Mouse (Mus musculus) heart, embryonic 10.5 days (tissue): ENCODE measurements at regions not wholly inside any gene's neighbourhood (a gene's known extent, or its start where the extent isn't known, plus 50 kb on each side); places are given as distances from the start of the nearest gene placed in this dataset.

ENCODE experiments used
- DNase-seq: peaks from one replicate; pipeline ENCODE4 v3.0.0-alpha.2; 2017; ENCODE audit warnings: low spot score
- H3K27ac ChIP-seq: fragments of 300-500 bp; sonication (generic); 2 replicates; pipeline ENCODE4 v1.5.1; 2016; ENCODE audit warnings: mild to moderate bottlenecking
- H3K27me3 ChIP-seq: fragments of 300-500 bp; sonication (generic); 2 replicates; pipeline ENCODE4 v1.6.1; 2016; ENCODE audit warnings: mild to moderate bottlenecking; ENCODE audit not compliant: poor library complexity, insufficient read depth, severe bottlenecking
- H3K36me3 ChIP-seq: fragments of 300-500 bp; sonication (generic); 2 replicates; pipeline ENCODE4 v1.6.1; 2016; ENCODE audit warnings: mild to moderate bottlenecking, moderate library complexity
- H3K4me1 ChIP-seq: fragments of 300-500 bp; sonication (generic); 2 replicates; pipeline ENCODE4 v1.6.1; 2016; ENCODE audit warnings: mild to moderate bottlenecking
- H3K4me3 ChIP-seq: fragments of 300-500 bp; sonication (generic); 2 replicates; pipeline ENCODE4 v1.5.1; 2016; ENCODE audit warnings: mild to moderate bottlenecking, moderate library complexity
- H3K9me3 ChIP-seq: fragments of 300-500 bp; sonication (generic); 2 replicates; pipeline ENCODE4 v1.6.1; 2016; ENCODE audit warnings: mild to moderate bottlenecking, moderate library complexity
- WGBS: fragments of 180-500 bp; shearing (Covaris S2); methylation state at CpG from one replicate; pipeline ENCODE4 v1.1.7; 2016; 5-methylcytosine and 5-hydroxymethylcytosine counted together

- no peak overlapping the region for H3K4me3 ChIP-seq
- no peaks in the 10 kb centered on the region for H3K27me3 ChIP-seq
- no peaks in the 10 kb centered on the region for H3K4me1 ChIP-seq
- DNase-seq: no peak
- WGBS: 32% methylated on average over 3 of the region's 3 CpGs
- no peak overlapping the region for H3K27ac ChIP-seq
- no peaks in the 10 kb centered on the region for H3K9me3 ChIP-seq
- no peaks in the 10 kb centered on the region for H3K36me3 ChIP-seq
These were observed 72.0 kb upstream of the Col5a2 start for GRCm38 (mm10) chr1:45575131-45575530.

- H3K36me3 ChIP-seq: no peaks in the 10 kb centered on the region
- no peaks in the 10 kb centered on the region for H3K4me1 ChIP-seq
- no peak for DNase-seq
- H3K9me3 ChIP-seq: no peaks in the 10 kb centered on the region
- no peak overlapping the region for H3K27ac ChIP-seq
- WGBS: 52% methylated on average over 1 of the region's 1 CpGs
- H3K4me3 ChIP-seq: no peak overlapping the region
- H3K27me3 ChIP-seq: no peaks in the 10 kb centered on the region
These were observed 77.4 kb upstream of the Col5a2 start for GRCm38 (mm10) chr1:45580466-45580865.

- no peaks in the 10 kb centered on the region for H3K4me1 ChIP-seq
- H3K27me3 ChIP-seq: no peaks in the 10 kb centered on the region
- WGBS: 82% methylated on average over 9 of the region's 9 CpGs
- no peaks in the 10 kb centered on the region for H3K9me3 ChIP-seq
- H3K36me3 ChIP-seq: no peaks in the 10 kb centered on the region
- no peak overlapping the region for H3K27ac ChIP-seq
- no peak for DNase-seq
- H3K4me3 ChIP-seq: no peak overlapping the region
These were observed 84.4 kb upstream of the Col5a2 start for GRCm38 (mm10) chr1:45587351-45588025.

DNA sequence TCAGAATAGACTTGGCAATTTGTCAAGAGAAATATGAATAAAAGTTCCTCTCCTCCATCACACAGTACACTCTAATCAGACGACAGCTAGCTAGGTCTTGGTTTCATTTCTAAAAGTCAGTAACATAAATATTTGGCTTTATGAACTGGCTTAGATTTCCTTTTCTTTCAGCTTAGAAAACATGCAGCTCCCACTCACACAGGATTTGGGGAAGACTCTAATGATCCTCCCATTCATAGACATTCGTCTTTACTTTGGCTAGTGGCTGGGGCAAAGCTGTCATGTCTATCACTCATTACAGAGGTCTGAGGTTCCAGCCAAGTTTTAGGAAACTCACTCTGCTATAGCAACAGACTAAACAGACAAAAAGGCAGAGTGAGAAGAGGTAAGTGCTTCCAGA lies 94.2 kb upstream of the Col5a2 start:
- Histone ChIP-seq H3K9me3 (no peaks in the 10 kb centered on the region), H3K4me3 (no peak overlapping the region), H3K4me1 (no peaks in the 10 kb centered on the region), H3K27me3 (no peaks in the 10 kb centered on the region), H3K27ac (no peak overlapping the region), H3K36me3 (no peaks in the 10 kb centered on the region)
- DNase-seq: no peak
- 60% methylated on average over 2 of the region's 2 CpGs for WGBS

DNA sequence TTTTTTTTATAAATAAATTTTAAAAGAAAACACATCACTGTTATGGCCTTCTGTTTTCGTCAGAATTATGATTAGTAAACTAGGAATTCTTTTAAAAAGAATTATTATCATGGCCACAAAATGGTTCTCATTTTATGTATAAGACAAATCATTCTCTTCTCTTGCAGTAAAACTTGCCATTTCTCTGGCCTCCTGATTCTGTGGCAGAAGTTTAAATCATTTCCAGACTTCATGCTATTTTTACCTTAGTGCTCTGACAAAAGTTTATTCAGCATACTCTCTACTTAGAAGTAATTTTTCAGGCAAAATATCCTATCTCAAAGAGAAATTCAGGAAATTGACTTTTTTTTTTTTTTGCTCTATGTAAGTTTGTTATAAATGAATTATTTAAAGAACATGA lies 96.3 kb upstream of the Col5a2 start:
- WGBS: 67% methylated on average over 1 of the region's 1 CpGs
- Histone ChIP-seq H3K4me1 (no peaks in the 10 kb centered on the region), H3K27me3 (no peaks in the 10 kb centered on the region), H3K4me3 (no peak overlapping the region), H3K36me3 (no peaks in the 10 kb centered on the region), H3K27ac (no peak overlapping the region), H3K9me3 (no peaks in the 10 kb centered on the region)
- DNase-seq: no peak

DNA sequence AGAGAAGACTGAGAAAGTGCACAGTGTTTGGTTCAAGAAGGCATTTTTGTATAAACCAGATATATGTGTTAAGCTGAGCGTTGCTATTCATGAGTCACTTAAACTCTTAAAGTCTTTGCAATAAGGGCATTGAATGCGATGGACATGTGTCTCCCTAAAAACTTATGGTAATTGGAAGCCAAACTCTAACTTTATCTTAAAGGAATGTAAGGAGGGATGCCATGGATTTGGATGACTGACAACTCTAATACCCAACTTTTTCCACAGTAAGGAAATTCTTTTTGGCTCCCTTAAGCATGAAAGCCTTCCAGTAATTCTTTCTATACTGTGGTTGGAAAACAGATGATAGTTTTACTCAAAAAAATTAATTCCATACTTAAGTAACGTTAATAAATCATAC lies 96.9 kb upstream of the Col5a2 start:
- no peaks in the 10 kb centered on the region for H3K9me3 ChIP-seq
- H3K36me3 ChIP-seq: no peaks in the 10 kb centered on the region
- H3K4me3 ChIP-seq: no peak overlapping the region
- H3K27me3 ChIP-seq: no peaks in the 10 kb centered on the region
- no peaks in the 10 kb centered on the region for H3K4me1 ChIP-seq
- 76% methylated on average over 3 of the region's 3 CpGs for WGBS
- no peak for DNase-seq
- H3K27ac ChIP-seq: no peak overlapping the region

DNA sequence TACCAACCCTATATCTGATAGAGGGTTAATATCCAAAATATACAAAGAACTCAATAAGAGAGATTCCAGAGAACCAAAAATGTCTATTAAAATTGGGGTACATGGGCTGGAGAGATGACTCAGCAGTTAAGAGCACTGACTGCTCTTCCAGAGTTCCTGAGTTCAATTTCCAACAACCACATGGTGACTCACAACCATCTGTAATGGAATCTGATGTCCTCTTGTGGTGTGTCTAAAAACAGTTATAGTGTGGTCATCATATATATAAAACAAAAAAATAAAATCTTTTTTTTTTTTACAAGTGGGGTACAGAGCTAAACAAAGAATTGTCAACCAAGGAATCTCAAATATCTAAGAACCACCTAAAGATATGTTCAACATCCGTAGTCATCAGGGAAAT lies 102.5 kb upstream of the Col5a2 start:
- H3K27ac ChIP-seq: no peak overlapping the region
- no peak overlapping the region for H3K4me3 ChIP-seq
- DNase-seq: no peak
- WGBS: 65% methylated on average over 1 of the region's 1 CpGs
- no peaks in the 10 kb centered on the region for H3K9me3 ChIP-seq
- no peaks in the 10 kb centered on the region for H3K4me1 ChIP-seq
- no peaks in the 10 kb centered on the region for H3K27me3 ChIP-seq
- H3K36me3 ChIP-seq: no peaks in the 10 kb centered on the region

DNA sequence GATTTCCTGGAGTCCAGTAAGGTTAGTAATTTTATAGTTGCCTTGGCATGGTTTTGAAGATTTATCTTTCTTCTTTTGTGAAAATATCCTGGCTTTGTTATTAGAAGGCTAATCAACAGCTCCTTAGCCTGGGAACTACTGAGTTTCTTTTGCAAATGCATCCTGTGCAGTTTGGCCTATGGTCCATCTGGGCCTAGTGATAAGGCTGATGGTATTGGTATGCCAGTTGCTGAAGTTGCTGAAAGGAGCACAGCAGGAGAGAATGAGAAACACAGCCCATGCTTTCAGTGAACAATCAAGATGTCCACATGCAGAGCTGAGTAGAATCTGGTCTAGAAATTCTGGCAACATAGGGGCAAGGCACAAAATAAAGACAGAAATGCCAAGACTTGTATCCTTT lies 105.2 kb upstream of the Col5a2 start:
- Histone ChIP-seq H3K27me3 (no peaks in the 10 kb centered on the region), H3K4me3 (no peak overlapping the region), H3K9me3 (no peaks in the 10 kb centered on the region), H3K27ac (no peak overlapping the region), H3K36me3 (no peaks in the 10 kb centered on the region), H3K4me1 (no peaks in the 10 kb centered on the region)
- DNase-seq: no peak

DNA sequence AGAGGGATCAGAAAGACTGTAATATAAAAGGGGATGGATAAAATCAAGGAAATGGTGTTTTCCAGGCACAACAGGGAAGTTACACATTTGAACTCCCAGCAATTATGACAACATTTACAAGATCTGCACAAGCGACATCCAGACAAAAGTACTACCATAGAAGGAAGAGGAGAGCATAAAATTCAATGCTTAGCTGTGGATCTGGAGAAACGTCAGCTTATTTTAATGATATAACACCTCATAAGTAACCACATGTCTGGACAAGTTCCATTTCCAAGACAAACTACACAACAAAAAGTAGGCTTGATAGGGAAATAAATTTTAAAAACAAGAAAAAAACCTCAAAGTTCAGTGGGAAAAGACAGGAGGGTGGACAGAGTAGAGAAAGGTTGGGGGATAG lies 115.9 kb upstream of the Col5a2 start:
- Histone ChIP-seq H3K36me3 (no peaks in the 10 kb centered on the region), H3K9me3 (no peaks in the 10 kb centered on the region), H3K27me3 (no peaks in the 10 kb centered on the region), H3K4me3 (no peak overlapping the region), H3K27ac (no peak overlapping the region), H3K4me1 (no peaks in the 10 kb centered on the region)
- no peak for DNase-seq
- 82% methylated on average over 2 of the region's 2 CpGs for WGBS

GRCm38 (mm10) chr1:45625921-45626320 lies 122.8 kb upstream of the Col5a2 start:
- no peak for DNase-seq
- no peak overlapping the region for H3K27ac ChIP-seq
- H3K9me3 ChIP-seq: no peaks in the 10 kb centered on the region
- H3K4me1 ChIP-seq: no peaks in the 10 kb centered on the region
- 70% methylated on average over 5 of the region's 5 CpGs for WGBS
- H3K27me3 ChIP-seq: no peaks in the 10 kb centered on the region
- no peak overlapping the region for H3K4me3 ChIP-seq
- no peaks in the 10 kb centered on the region for H3K36me3 ChIP-seq

- Histone ChIP-seq H3K4me3 (no peak overlapping the region), H3K27ac (no peak overlapping the region), H3K36me3 (no peaks in the 10 kb centered on the region), H3K4me1 (no peaks in the 10 kb centered on the region), H3K27me3 (no peaks in the 10 kb centered on the region), H3K9me3 (no peaks in the 10 kb centered on the region)
- 54% methylated on average over 2 of the region's 2 CpGs for WGBS
- DNase-seq: no peak
These were observed 123.7 kb upstream of the Col5a2 start for GRCm38 (mm10) chr1:45626733-45627132.

DNA sequence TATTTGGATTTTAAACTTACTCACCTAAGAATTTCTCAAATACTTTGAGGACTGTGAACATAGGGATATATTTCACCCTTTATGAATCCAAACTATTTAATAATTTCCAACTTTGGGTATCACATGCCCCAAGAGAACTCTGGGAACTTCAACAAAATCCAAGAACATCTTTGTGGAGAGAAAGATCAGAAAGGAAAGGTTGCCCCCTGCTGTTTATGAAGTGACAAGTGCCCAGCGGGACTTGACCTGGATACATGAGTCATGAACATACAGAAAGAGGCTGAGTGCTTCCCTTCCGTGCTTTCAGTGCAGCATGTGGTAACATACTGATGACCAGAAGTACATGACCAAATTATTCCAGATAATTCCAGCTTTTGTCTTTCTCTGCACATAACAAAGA lies 124.8 kb upstream of the Col5a2 start:
- WGBS: 12% methylated on average over 2 of the region's 2 CpGs
- Histone ChIP-seq H3K4me3 (no peak overlapping the region), H3K4me1 (no peaks in the 10 kb centered on the region), H3K27ac (no peak overlapping the region), H3K27me3 (no peaks in the 10 kb centered on the region), H3K9me3 (peaks cover 4% of the 10 kb centered on the region; the same call in 1 of the 2 replicates), H3K36me3 (0 out of 2 replicates have a peak, but pooled peaks cover 2% of the 10 kb centered on the region)
- no peak for DNase-seq

DNA sequence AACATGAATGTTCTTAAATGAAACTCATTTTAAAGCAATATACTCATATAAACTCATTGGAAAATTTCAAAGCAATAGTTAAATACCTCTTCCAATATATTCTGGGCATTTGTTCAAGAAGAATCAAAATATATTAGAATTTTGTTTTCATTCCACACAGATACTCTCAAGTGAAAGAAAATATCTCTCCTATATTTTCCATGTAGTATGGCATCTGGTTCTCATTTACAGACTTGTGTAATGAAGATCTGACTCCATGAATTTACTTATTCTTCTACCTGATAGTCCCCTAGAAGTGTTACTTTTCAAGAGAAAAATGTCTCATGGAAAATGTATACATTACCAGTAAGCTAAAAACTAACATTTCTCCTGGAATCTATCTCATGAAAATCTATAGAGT lies 144.2 kb upstream of the Col5a2 start:
- Histone ChIP-seq H3K27ac (no peak overlapping the region), H3K4me3 (no peak overlapping the region), H3K27me3 (no peaks in the 10 kb centered on the region), H3K36me3 (no peaks in the 10 kb centered on the region), H3K9me3 (no peaks in the 10 kb centered on the region), H3K4me1 (no peaks in the 10 kb centered on the region)
- no peak for DNase-seq

GRCm38 (mm10) chr1:45653248-45653647 lies 141.7 kb upstream of the Wdr75 start:
- WGBS: 82% methylated on average over 3 of the region's 3 CpGs
- no peak for DNase-seq
- H3K27ac ChIP-seq: no peak overlapping the region
- H3K4me3 ChIP-seq: no peak overlapping the region
- no peaks in the 10 kb centered on the region for H3K9me3 ChIP-seq
- no peaks in the 10 kb centered on the region for H3K27me3 ChIP-seq
- H3K36me3 ChIP-seq: no peaks in the 10 kb centered on the region
- no peaks in the 10 kb centered on the region for H3K4me1 ChIP-seq
